Mouse (Mus musculus) liver, postnatal 0 days (tissue): ENCODE measurements around the gene Vps37b. TPM values are rescaled to one million over a fixed set of nuclear protein-coding genes. Genes with fewer than 3 reads are reported as not detected.

ENCODE experiments used
- ATAC-seq: fragments of 200-750 bp; cut with Nextera tagmentation; 2 replicates; pipeline ENCODE4 v1.8.0; 2017; ENCODE audit warnings: mild to moderate bottlenecking, moderate library complexity
- DNase-seq: peaks from one replicate; pipeline ENCODE4 v3.0.0-alpha.2; 2016
- H3K27ac ChIP-seq: fragments of 300-500 bp; sonication (generic); 2 replicates; pipeline ENCODE4 v1.5.1; 2014; ENCODE audit warnings: antibody characterized with exemption, moderate library complexity, mild to moderate bottlenecking, low read depth
- H3K27me3 ChIP-seq: fragments of 300-500 bp; sonication (generic); 2 replicates; pipeline ENCODE4 v1.6.1; 2014; ENCODE audit warnings: low read length, control low read depth, mixed read lengths; ENCODE audit not compliant: insufficient read depth
- H3K36me3 ChIP-seq: fragments of 300-500 bp; sonication (generic); replicated peaks from 2 replicates; pipeline ENCODE4 v1.6.1; 2014; ENCODE audit warnings: mild to moderate bottlenecking, control low read depth, low read length, moderate library complexity, mixed read lengths; ENCODE audit not compliant: insufficient read depth
- H3K4me1 ChIP-seq: fragments of 300-500 bp; sonication (generic); 2 replicates; pipeline ENCODE4 v1.6.1; 2014; ENCODE audit warnings: antibody characterized with exemption, mild to moderate bottlenecking, control low read depth; ENCODE audit not compliant: insufficient read depth
- H3K4me2 ChIP-seq: fragments of 300-500 bp; sonication (generic); 2 replicates; pipeline ENCODE4 v1.6.1; 2014; ENCODE audit warnings: low read depth, mild to moderate bottlenecking, low read length, moderate library complexity, mixed read lengths
- H3K4me3 ChIP-seq: fragments of 300-500 bp; sonication (generic); 2 replicates; pipeline ENCODE4 v1.5.1; 2014; ENCODE audit warnings: low read depth, low read length
- H3K9ac ChIP-seq: fragments of 300-500 bp; sonication (generic); replicated peaks from 2 replicates; pipeline ENCODE4 v1.6.1; 2014; ENCODE audit warnings: mild to moderate bottlenecking, moderate library complexity
- H3K9me3 ChIP-seq: fragments of 300-500 bp; sonication (generic); 2 replicates; pipeline ENCODE4 v1.6.1; 2016; ENCODE audit warnings: mild to moderate bottlenecking, control low read depth, low read length, mixed read lengths
- CTCF ChIP-seq: sonication (generic); IDR thresholded peaks from 2 replicates; pipeline ENCODE4 v1.5.1; 2016; ENCODE audit warnings: antibody characterized with exemption, low read depth
- EP300 ChIP-seq: IDR thresholded peaks from 2 replicates; pipeline ENCODE4 v1.6.1; 2016; ENCODE audit warnings: antibody characterized with exemption, low read depth, mild to moderate bottlenecking
- WGBS: fragments of 180-500 bp; shearing (Covaris S2); extraction: QIAGEN DNeasy Blood & Tissue Kit; methylation state at CpG from one replicate; pipeline ENCODE4 v1.1.7; 2014; ENCODE audit not compliant: insufficient replicate concordance; 5-methylcytosine and 5-hydroxymethylcytosine counted together
- polyA plus RNA-seq: library from polyadenylated mRNA; unstranded; fragments of >200 nt; fragmentation: Nextera tagmentation; extraction: Ambion mirVana; gene quantifications from 2 replicates; pipeline ENCODE4 v1.2.1, GENCODE M21; 2015

Gene Vps37b
- polyA plus RNA-seq, 1 experiment from 2014 or later, result 17.6 TPM

GRCm38 (mm10) chr5:124003375-124003774, 28.7 kb downstream of the Vps37b start:
- H3K36me3 ChIP-seq, result peaks cover 66% of the 10 kb centered on the region
- WGBS, result 64% methylated on average over 4 of the region's 4 CpGs

GRCm38 (mm10) chr5:124002876-124003275, 29.2 kb downstream of the Vps37b start:
- H3K27me3 ChIP-seq, result no peaks in the 10 kb centered on the region
- H3K4me2 ChIP-seq, result no peak overlapping the region
- DNase-seq (no peak), ATAC-seq (no peak)
- 74% methylated on average over 2 of the region's 2 CpGs for WGBS
- peak overlapping the region; percentile 80 for H3K27ac ChIP-seq
- no peaks in the 10 kb centered on the region for H3K9me3 ChIP-seq
- peaks cover 62% of the 10 kb centered on the region for H3K36me3 ChIP-seq
- H3K9ac ChIP-seq, result no peak overlapping the region
- no peak overlapping the region for H3K4me3 ChIP-seq
- TF ChIP-seq CTCF (no peak), EP300 (no peak)
- peaks cover 8% of the 10 kb centered on the region for H3K4me1 ChIP-seq

More at GRCm38 (mm10) chr5:124003375-124003774, 28.7 kb downstream of the Vps37b start:
- H3K27me3 ChIP-seq, result no peaks in the 10 kb centered on the region
- no peaks in the 10 kb centered on the region for H3K9me3 ChIP-seq
- TF ChIP-seq EP300, result no peak
- TF ChIP-seq CTCF, result no peak
- ATAC-seq (no peak), DNase-seq (no peak)
- H3K4me1 ChIP-seq, result peaks cover 8% of the 10 kb centered on the region
- H3K27ac ChIP-seq, result peak overlapping the region; percentile 80
- H3K4me3 ChIP-seq, result no peak overlapping the region
- H3K9ac ChIP-seq, result no peak overlapping the region
- H3K4me2 ChIP-seq, result no peak overlapping the region

- WGBS, result 49% methylated on average over 9 of the region's 9 CpGs
- Histone ChIP-seq H3K27me3 (no peaks in the 10 kb centered on the region), H3K4me1 (peaks cover 8% of the 10 kb centered on the region), H3K9ac (no peak overlapping the region), H3K9me3 (no peaks in the 10 kb centered on the region), H3K27ac (no peak overlapping the region), H3K36me3 (peaks cover 61% of the 10 kb centered on the region), H3K4me2 (no peak overlapping the region), H3K4me3 (no peak overlapping the region)
- ATAC-seq (no peak), DNase-seq (no peak)
- TF ChIP-seq EP300 (no peak), CTCF (no peak)
Measured at GRCm38 (mm10) chr5:124001274-124001673, 30.8 kb downstream of the Vps37b start.

GRCm38 (mm10) chr5:124000824-124001223, 31.2 kb downstream of the Vps37b start:
- DNase-seq (peak; percentile 91), ATAC-seq (no peak)
- peaks cover 8% of the 10 kb centered on the region for H3K4me1 ChIP-seq
- no peak overlapping the region for H3K4me2 ChIP-seq
- peaks cover 60% of the 10 kb centered on the region for H3K36me3 ChIP-seq
- H3K27ac ChIP-seq, result no peak overlapping the region
- TF ChIP-seq EP300 (no peak), CTCF (peak; percentile 99)
- no peaks in the 10 kb centered on the region for H3K9me3 ChIP-seq
- H3K9ac ChIP-seq, result no peak overlapping the region
- H3K4me3 ChIP-seq, result no peak overlapping the region
- WGBS, result 9% methylated on average over 7 of the region's 7 CpGs
- H3K27me3 ChIP-seq, result no peaks in the 10 kb centered on the region

- H3K9me3 ChIP-seq, result no peaks in the 10 kb centered on the region
- no peak overlapping the region for H3K4me2 ChIP-seq
- no peaks in the 10 kb centered on the region for H3K27me3 ChIP-seq
- no peak overlapping the region for H3K4me3 ChIP-seq
- H3K4me1 ChIP-seq, result 0 out of 2 replicates have a peak, but pooled peaks cover 3% of the 10 kb centered on the region
- DNase-seq (no peak), ATAC-seq (no peak)
- 53% methylated on average over 10 of the region's 10 CpGs for WGBS
- no peak overlapping the region for H3K27ac ChIP-seq
- TF ChIP-seq CTCF (no peak), EP300 (no peak)
- peaks cover 45% of the 10 kb centered on the region for H3K36me3 ChIP-seq
- no peak overlapping the region for H3K9ac ChIP-seq
Measured at GRCm38 (mm10) chr5:123998370-123998769, 33.7 kb downstream of the Vps37b start.

- no peak overlapping the region for H3K4me2 ChIP-seq
- no peak overlapping the region for H3K4me3 ChIP-seq
- 0 out of 2 replicates have a peak, but pooled peaks cover 3% of the 10 kb centered on the region for H3K4me1 ChIP-seq
- TF ChIP-seq CTCF, result no peak
- TF ChIP-seq EP300, result no peak
- ATAC-seq, result no peak
- no peak for DNase-seq
- no peak overlapping the region for H3K9ac ChIP-seq
- peaks cover 43% of the 10 kb centered on the region for H3K36me3 ChIP-seq
- 88% methylated on average over 16 of the region's 16 CpGs for WGBS
- no peak overlapping the region for H3K27ac ChIP-seq
- no peaks in the 10 kb centered on the region for H3K27me3 ChIP-seq
- H3K9me3 ChIP-seq, result no peaks in the 10 kb centered on the region
Measured at GRCm38 (mm10) chr5:123997811-123998210, 34.3 kb downstream of the Vps37b start.
